Mouse (Mus musculus): ENCODE data around the gene G6pc2.

Gene G6pc2

DNA sequence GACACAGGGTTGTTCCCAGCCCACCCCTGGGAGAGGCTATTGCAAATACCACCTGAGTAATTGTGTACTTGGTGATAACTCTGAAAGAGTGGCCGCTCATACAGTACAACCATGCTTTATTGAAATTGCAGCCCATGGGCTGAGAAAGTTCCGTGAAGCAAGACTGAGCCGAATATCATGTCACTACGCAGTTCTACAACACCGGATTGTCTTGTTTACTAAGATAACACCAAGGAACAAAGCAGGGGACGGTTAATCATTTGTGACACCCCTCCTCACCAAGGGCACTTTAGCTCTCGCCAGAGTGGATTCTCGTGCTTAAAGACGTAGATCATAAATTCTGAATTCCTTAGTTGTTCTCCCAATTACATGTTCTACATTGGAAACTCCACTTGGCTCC, 28.4 kb downstream of the G6pc2 start:
- no peak for DNase-seq (ENCODE audit: low read depth, low spot score)

DNA sequence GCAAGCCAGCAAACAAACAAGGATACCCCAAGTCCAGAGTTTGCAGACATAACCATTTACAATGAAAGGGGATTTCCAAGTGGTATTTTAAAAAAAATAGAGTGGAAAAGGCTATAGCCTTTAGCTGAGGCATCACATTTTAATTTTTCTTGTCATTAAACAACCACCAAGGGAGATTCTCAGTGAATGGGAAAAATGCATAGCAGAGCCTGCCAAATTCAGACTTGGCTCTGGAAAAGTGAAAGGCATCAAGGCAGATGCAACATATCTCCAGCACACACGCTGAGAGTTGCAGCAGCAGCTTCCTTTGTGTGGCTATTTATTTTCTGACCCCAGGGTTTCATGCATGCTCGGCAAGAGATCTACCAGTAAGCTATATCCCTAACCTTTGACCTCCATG, 34.1 kb downstream of the G6pc2 start:
- DNase-seq (ENCODE audit: low read depth, low spot score) = no peak

DNA sequence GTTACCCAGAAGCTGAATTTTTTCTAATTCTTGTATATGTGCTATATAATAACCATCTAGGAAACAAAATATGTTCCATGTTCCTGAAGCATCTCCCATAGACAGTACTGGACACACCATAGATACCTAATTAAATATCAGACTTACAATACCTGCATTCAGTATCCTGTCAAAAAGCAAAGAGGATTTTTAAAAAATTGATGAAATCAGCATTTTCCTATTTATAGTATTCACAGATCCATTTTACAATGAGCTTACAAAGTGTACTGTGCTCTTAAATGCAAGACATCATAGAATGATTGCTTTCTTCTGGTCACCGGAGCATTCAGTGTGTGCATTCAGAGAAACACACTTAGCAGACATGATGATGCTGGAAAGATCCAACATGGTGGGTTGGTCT, 36.2 kb downstream of the G6pc2 start:
- no peak for DNase-seq (ENCODE audit: low read depth, low spot score)

DNA sequence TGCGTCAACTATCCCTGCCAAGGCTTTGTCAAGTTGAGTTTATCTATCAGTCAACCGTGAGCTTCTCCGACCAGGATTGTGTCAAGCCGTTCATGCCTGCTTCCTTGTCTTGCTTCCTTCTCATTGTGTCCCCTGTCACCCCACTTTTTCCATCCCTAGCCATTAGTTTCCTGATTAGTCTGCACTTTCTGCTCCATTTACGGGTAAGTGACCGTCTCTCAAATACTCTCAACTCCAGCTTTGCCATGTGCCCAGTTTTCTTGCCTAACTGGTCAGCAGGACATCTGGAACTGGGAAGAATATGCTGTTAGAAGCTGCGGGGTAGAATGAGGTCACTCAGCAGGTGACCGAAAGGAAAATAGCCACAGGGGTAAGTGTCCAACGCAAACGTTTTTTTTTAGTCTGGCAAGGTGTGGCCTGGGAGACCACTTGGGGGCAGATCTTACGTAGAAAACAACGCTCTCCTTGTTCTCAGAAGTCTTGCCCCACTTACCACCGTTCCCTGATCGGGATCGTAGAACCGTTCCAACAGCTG, 37.4 kb downstream of the G6pc2 start:
- no peak for DNase-seq (ENCODE audit: low read depth, low spot score)

DNA sequence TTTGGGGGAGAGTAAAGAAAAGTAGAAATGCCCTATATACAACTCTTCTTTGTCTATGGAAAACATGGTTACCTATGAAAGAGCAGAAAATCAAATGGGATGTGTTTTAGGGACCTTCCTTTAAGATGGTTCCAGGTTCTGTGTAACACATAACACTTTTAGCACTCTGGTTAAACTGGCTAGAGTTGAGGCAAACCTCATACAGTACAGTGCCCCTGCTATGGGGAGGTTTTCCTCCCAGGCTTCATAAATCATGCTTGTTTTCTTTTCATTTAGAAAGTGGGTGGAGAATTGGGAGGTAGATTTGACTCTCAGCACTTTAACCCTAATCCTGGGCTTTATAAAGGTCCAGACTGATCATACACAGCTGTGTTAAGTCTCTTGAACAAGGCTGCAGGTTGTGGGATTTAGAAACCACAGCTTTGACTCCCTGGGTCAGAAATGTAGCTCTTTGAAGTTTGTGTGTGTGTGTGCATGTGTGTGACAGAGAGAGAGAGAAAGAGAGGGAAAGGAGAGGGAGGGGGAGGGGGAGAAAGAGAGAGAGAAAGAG, 53.3 kb downstream of the G6pc2 start:
- no peak for DNase-seq (ENCODE audit: low read depth, low spot score)

DNA sequence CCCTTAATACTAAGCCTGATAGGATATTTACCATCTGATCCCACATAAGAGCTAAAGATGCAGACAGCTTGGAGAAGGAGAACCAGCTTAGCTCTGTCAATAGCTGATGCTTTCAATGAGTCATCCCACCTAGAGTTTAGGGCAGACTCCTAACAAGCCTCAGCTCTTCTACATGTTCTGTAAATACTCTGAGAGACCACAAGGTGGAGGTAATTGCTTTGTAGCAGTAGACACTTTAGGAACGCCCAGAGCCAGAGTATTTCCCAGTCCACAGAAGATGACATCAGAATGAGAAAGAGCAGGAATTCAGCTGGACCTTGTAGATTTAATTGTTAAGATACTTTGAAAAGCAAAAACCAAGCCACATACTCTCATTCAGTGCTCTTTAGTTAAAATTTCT, 65.0 kb downstream of the G6pc2 start:
- no peak for DNase-seq (ENCODE audit: low read depth, low spot score)

Data from brain, embryonic 18.5 days (tissue).